Mouse (Mus musculus): ENCODE results near the gene Tet3.

DNA sequence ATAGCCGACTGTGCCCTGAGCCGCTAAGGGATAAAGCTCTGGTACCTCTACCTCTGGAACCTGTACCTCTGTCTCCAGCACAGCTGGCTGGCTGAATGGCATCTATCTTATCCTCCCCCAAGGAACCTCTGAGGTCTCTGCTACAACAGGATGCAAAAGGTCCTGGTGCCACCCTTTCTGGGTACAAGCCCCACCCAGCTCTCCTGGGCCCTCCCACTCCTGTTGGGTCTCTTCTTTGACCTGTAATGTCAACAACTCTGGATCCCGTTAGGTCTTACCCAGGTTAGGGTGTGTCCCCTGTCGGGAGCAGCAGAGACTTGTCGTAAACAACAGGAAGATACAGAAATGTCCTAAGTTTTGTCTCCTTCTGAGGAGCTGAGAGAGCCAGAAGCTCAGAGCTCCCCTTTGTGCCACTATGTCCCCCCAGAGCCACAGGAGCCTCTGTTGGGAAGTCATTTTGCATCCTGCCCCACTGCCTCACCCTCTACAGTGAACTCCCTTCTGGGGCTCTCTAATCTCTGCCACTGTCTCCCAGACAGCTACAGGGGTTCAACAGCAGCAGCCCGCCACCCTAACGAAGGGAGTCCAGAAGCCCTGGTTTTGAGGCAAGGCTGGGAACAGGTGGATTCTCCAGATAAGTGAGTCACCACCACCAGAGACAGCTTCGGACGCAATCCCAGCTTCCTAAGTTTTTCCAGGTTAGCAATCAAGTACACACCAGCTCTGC lies 47.1 kb downstream of the Tet3 start:
- TF ChIP-seq EP300 (IDR thresholded peaks at IDR 0.05; ENCODE audit: low read depth) (no peak), CTCF (IDR thresholded peaks at IDR 0.05; ENCODE audit: low read depth) (no peak)

Measured in liver, postnatal 0 days (tissue).